Mouse (Mus musculus) gonadal fat pad, adult 2 months (tissue): ENCODE data around the gene Bmx. TPM values are rescaled to one million over a fixed set of nuclear protein-coding genes. Genes with fewer than 3 reads are reported as not detected.

ENCODE experiments used
- DNase-seq: peaks from one replicate; pipeline ENCODE4 v3.0.0-alpha.2; 2012; ENCODE audit warnings: low read depth
- polyA plus RNA-seq: library from polyadenylated mRNA; depleted of rRNA; stranded (reverse); fragments of >200 nt; gene quantifications from 2 replicates; pipeline ENCODE4 v1.2.3, GENCODE M21; 2012; rRNA removed

Bmx gene
- polyA plus RNA-seq, result 0.58 and 0.66 TPM in 2 replicates

DNA sequence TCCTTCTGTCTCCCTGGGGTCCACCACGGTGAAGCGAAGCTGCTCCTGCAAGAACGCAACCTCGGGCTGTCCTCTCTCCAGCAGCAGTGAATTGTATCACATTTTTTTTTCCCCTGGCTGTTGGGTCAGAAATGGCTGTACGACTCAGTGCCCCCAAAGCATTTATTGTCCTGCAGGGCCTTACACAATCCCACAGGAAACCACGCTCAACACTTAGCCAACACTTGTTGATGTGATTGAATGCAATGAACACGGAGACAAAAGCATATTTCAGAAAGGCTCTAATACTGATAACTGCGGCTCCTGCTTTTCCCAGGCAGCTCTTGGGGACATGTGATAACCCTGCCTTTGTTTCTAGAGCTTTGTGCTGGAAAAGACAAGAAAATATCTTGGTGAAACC, at the start of gene Bmx:
Gene Bmx, minus strand, starts transcription at position 137 of the 400 bp plus-strand sequence.
- DNase-seq, result no peak

- no peak for DNase-seq
Measured at GRCm38 (mm10) chrX:164306250-164306649, 48.3 kb upstream of the Bmx start.

GRCm38 (mm10) chrX:164291147-164291546, 33.2 kb upstream of the Bmx start:
- DNase-seq, result peak; percentile 10

DNA sequence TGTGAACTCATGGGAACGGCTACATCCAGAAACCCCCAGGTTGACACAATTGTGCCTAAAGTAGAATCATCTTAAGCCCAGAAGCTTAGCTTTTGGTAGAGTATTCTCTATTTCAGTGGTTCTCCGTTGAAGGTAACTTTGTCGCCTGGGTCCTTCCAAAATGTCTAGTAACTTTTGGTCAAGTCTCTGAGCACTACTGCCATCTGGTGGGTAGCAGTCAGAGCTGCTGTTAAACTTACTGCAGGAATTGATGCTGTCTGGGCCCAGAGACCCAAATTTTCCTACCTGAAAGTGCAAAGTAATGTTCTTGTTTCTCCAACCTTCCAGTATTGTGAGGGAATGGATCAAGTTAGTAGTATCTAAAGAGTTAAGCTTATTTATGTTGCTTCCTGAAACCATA, 29.1 kb upstream of the Bmx start:
- no peak for DNase-seq

- DNase-seq, result no peak
Measured at GRCm38 (mm10) chrX:164283808-164284207, 25.8 kb upstream of the Bmx start.

DNA sequence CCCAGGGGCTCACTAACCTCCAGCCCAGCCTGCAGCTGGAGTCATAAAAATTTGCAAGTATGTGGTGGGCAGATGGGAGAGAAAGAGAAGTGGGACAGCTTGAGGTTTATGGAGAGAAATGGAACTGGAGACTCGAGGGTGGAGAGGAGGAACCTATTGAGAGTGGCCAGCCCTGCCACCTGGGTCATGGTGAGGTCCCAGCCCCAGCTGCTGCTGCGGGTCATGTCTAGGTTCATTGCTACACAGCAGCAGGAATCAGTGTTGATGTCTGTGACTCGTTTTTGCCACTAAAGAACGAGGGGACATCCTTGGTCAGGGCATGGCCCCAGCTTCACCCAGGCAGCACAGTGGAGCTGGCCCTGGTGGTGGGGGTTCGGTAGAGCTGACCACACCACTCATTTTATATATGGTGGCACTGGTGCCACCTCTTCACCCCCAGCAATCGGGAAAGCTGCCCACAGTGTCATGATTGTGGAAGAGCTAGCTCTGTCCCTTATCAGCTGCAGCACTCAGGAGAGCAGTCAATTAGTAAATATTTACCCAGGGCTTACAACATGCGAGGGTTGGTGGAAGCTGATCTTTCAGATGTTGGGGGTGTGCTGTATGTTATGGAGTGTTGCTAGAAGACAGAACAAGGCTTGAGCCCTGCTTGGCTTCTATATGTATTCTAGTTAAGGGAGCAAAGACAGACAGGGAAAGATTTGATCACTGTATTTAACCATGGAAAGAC, 23.1 kb upstream of the Bmx start:
- DNase-seq, result no peak

GRCm38 (mm10) chrX:164275536-164275935, 17.5 kb upstream of the Bmx start:
- no peak for DNase-seq

DNA sequence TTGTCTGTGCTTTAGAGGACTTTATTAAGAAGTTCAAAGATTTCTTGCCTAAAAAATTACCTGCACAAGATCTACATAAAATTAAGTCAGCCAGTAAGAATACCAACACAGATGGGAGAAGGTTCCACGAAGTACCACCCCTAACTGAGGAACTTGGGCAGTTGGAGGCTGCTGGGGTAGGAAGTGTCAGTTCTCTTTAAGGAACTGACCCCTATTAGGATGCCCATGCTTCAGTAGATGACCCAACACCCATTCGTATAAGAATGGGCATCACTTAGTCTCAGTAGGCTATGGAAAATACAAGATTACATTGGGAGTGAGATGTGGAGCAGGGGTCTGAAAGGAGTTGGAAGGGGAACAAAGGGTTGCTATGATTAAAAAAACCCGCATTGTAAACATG, 12.6 kb upstream of the Bmx start:
- no peak for DNase-seq

DNA sequence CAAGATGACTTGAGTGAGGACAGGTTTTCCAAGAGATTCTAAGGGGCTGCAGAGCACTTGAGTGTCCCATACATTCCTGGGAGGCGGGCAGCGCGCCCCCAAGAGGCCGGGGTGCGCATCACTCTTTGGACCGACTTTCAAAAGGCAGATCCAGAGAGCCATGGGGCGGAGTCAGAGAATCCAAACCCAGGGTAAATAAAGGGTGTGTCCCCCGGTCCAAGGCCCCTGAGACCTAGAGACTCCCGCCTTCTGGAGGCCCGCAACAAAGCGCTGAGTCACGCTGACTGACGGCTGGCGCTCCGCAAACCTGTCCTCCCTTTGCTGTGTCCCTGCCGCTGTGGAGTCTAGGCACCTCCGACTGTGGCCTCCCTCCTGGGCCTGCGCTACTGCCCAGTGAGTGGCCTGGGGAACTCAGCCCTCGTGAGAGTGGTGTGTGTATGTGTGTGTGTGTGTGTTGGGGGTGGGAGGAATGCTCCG, 11.3 kb upstream of the Bmx start, which contains the start of gene Pir:
Gene Pir, plus strand, starts transcription at position 87 of the 477 bp plus-strand sequence.
- no peak for DNase-seq

DNA sequence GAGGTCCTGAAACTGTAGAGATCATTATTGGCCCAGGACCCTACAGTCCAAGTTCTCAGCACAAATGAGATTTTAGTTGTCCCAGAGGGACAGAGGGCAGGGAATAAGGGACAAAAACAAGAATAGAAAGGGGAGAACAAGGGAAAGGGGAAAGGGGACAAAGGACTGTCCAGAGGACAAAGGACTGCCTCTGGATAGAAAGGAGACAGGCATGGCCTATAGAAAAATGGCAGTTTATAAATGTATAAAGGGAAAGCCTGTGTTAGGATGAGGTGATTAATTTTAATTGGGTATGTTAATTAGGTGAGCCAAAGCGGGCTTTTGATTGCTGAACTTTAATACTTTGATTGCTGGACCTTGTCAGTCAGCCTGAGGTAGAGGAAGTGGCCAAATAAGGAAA, 6.9 kb upstream of the Bmx start:
- no peak for DNase-seq

DNA sequence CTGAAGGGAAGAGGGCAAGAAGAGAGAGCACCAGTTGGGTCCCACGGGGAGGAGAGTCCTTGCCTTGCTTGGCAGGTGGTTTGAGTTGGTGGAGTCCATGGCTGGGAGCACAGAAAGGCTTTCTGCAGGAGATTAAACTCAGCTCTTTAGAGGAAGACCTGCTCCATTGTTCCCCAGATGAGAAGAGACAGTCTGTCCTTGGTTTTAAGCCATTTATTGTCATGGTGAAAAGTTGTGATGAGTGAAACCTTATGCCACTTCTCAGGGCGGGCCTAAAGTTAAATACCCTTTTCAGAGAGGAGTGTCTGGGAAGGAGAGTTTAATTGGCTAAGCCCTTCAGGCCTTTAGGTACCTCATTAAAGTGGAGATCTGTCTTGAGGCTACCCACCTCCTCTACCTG, 4.3 kb upstream of the Bmx start:
- DNase-seq, result no peak

DNA sequence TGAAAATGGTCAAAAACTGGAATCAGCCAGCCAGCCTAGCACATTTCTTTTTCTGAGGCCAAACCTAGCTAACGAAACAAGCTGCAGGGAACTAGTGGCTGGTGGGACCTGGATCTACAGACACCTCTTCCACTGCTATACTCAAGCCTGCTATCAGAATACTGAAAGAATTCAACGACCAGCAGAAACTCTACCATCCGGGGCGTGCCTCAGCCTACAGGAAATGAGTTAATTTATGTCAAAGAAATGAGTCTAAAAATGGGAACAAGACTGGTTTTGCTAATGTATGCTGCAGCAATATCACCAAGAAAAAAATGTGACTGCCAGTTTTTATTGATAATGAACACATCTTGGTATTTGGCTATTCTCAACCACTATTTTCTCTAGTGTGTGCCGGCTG, 669 bp upstream of the Bmx start:
- DNase-seq, result no peak

- DNase-seq, result no peak
Measured at GRCm38 (mm10) chrX:164256527-164256926, 1.5 kb downstream of the Bmx start.

DNA sequence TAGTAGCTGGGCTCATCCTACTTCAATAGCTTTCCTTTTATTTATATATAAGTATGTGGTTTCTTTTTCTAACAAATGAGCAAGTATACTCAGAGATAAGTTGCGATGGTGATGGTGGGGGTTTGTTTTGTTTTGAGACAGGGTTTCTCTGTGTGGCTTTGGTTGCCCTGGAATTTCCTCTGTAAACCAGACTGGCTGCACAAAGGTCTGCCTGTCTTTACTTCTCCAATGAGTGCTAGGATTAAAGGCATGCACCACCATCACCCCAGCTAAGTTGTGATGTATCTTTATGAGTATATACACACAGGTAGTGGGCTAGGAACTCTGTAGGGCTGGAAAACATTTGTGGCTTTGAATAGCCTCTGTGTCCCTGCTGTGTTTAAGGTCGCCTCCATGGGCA, 11.3 kb downstream of the Bmx start:
- no peak for DNase-seq

DNA sequence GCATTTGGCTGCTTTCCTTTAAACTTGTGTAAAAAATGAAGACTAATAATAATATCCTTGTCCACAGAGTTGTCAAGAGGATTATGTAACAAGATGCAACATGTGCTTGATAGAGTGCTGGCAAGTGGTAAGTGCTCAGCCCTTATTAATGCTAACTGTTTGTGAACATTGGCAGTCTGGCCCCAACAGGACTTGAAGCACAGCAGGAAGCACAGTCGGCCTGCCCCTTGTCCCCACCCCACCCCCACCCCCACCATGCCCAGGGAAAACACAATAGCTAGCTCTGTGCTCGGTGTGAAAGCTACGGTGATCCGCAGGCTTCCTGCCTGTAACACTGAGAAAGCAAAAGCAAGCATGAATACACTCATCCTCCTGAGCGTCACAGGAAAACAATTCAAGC, 12.3 kb downstream of the Bmx start:
- no peak for DNase-seq

DNA sequence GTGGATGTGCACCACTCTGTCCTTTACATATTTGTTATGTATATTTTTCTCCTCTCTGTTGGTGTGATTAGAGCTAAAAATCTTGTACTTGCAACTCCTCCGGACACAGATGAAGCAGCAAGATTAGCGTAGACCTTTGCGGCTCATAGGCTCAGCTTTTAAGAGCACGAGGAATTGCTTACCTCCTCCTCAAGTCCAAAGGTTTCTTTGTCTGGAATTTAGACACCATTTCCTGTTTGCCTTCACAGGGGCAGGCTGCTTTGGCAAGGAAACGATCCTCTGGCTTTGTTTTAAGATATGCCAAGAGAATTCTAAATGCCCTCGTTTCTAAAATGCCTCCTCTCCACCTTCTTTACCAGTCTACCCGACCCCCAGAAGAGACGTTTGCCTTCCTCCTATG, 24.6 kb downstream of the Bmx start:
- DNase-seq, result no peak

GRCm38 (mm10) chrX:164221989-164222388, 36.0 kb downstream of the Bmx start:
- no peak for DNase-seq

DNA sequence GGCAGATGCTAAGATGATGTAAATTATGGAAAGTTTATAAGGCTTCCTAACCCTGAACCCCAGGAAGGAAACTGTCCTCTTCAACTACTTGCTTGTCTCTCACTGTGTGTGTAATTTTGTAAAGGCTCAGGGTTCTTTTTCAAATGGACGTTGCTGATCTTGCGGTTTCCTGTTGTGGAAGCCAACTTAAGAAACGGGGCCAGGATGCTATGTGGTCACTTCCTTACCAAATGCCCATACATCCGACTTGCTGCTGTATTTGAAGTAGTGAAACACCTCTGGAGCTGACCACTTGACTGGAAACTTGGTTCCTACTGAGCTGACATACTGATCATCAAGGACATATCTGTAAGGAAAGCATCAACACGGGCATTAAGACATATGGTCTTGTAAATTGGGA, 57.4 kb downstream of the Bmx start:
- no peak for DNase-seq

- DNase-seq, result no peak
Measured at GRCm38 (mm10) chrX:164197679-164198078, 60.3 kb downstream of the Bmx start.

DNA sequence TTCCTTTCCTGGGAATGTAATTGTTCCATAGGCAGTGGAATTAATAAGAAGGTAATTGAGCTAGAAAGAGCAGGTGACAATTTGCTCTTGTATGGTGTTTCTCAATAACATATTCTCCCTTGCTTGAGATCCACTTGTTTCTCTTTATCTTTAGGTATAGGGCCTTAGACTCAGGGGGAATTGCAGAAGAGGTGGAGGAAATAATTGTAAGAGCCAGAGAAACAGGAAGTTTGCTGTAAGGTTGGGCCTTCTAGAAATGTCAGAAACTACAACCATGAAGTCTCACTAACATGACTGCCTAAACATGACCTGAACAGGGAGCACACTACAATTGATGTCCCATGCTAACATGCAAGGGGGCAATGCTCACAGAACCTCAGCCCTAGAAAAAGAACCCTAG, 68.1 kb downstream of the Bmx start:
- no peak for DNase-seq

- DNase-seq, result no peak
Measured at GRCm38 (mm10) chrX:164183844-164184243, 74.1 kb downstream of the Bmx start.

DNA sequence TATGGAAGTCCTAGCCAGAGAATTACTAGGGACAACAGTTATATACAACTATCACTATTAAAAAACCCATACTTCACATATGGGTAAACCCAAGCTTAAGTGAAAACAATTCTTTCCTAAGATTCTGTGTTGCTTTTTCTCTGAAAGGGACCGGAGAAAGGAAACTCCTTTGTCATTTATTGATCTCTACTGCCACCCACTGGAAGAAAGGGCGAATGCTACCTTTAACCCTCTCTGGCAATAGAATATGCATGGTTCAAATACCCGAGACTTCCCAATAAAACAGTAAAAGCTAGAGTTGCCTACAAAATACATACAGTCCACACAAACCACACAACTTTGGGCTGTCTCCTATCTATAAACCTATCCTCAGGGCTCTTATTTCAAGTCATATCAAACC, 78.2 kb downstream of the Bmx start:
- no peak for DNase-seq

DNA sequence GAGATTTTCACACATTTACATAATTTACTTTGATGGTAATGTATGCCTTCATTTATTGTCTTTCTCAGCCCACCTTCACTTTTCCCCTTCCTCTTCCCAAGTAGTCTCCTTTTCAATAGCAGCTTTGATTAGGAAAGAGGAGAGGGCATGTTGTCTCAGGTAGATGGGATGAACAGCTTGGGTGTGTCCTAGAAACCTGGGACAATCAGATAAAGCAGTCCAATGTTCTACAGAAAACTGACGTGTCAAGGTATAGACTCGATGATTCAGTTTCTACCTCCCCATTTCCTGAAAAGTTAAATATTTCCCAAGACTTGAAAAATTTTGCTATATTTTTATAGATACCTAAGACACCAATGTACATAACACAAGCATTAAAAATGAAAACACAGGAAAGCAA, 79.1 kb downstream of the Bmx start:
- no peak for DNase-seq

GRCm38 (mm10) chrX:164175780-164176179, 82.2 kb downstream of the Bmx start:
- no peak for DNase-seq
